Mouse (Mus musculus): ENCODE measurements around the gene L3mbtl4. TPM values are rescaled to one million over a fixed set of nuclear protein-coding genes. Genes with fewer than 3 reads are reported as not detected.

The L3mbtl4 gene
- polyA plus RNA-seq, 1 experiment from 2014 or later = 0.71 TPM

- no peak for ATAC-seq
- Histone ChIP-seq H3K27me3 (replicated peaks; ENCODE audit: control insufficient read depth, insufficient read depth, low read length) (no peaks in the 10 kb centered on the region), H3K4me2 (ENCODE audit: low read length) (no peak overlapping the region), H3K9me3 (replicated peaks; ENCODE audit: control insufficient read depth, low read length) (no peaks in the 10 kb centered on the region), H3K27ac (ENCODE audit: low read depth, low read length) (no peak overlapping the region), H3K4me1 (ENCODE audit: control insufficient read depth, insufficient read depth, low read length) (no peaks in the 10 kb centered on the region), H3K9ac (ENCODE audit: low read length) (no peak overlapping the region), H3K4me3 (ENCODE audit: low read depth, low read length) (no peak overlapping the region), H3K36me3 (ENCODE audit: control insufficient read depth, insufficient read depth, low read length) (no peaks in the 10 kb centered on the region)
- WGBS = 30% methylated on average over 8 of the region's 8 CpGs
- peak; percentile 34 for DNase-seq (ENCODE audit: low spot score)
Observed at GRCm38 (mm10) chr17:68285119-68285782, 11.7 kb downstream of the L3mbtl4 start.

DNA sequence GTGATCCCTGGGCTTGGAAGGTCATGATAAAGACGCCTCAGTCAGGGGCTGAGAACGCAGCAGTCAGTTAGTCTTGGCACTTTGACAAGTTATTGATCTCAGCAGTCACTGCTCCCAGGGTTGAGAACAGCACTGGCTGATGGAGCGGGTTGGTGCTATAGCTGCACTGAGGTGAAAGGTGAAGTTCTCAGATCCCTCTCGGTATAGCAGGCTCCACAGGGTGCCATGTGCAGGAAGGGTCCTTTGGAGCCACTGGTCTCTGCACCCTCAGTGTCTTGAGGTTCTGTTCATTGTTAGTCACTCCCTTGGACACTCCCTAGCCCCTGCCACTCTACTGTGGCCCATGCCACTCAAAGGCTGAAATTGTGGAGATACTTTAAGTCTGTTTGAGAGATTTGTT is 14.5 kb downstream of the L3mbtl4 start:
- no peak overlapping the region for H3K9ac ChIP-seq (ENCODE audit: low read length)
- H3K9me3 ChIP-seq (replicated peaks; ENCODE audit: control insufficient read depth, low read length) = no peaks in the 10 kb centered on the region
- no peak for ATAC-seq
- no peak overlapping the region for H3K4me3 ChIP-seq (ENCODE audit: low read depth, low read length)
- H3K36me3 ChIP-seq (ENCODE audit: control insufficient read depth, insufficient read depth, low read length) = no peaks in the 10 kb centered on the region
- H3K4me1 ChIP-seq (ENCODE audit: control insufficient read depth, insufficient read depth, low read length) = no peaks in the 10 kb centered on the region; the same call in 1 of the 2 replicates
- 94% methylated on average over 4 of the region's 4 CpGs for WGBS
- H3K27me3 ChIP-seq (replicated peaks; ENCODE audit: control insufficient read depth, insufficient read depth, low read length) = no peaks in the 10 kb centered on the region
- no peak overlapping the region for H3K4me2 ChIP-seq (ENCODE audit: low read length)
- H3K27ac ChIP-seq (ENCODE audit: low read depth, low read length) = no peak overlapping the region
- DNase-seq (ENCODE audit: low spot score) = no peak

- Histone ChIP-seq H3K27me3 (replicated peaks; ENCODE audit: control insufficient read depth, insufficient read depth, low read length) (no peaks in the 10 kb centered on the region), H3K4me2 (ENCODE audit: low read length) (no peak overlapping the region), H3K36me3 (ENCODE audit: control insufficient read depth, insufficient read depth, low read length) (no peaks in the 10 kb centered on the region), H3K9ac (ENCODE audit: low read length) (no peak overlapping the region), H3K27ac (ENCODE audit: low read depth, low read length) (no peak overlapping the region), H3K9me3 (replicated peaks; ENCODE audit: control insufficient read depth, low read length) (no peaks in the 10 kb centered on the region), H3K4me1 (ENCODE audit: control insufficient read depth, insufficient read depth, low read length) (no peaks in the 10 kb centered on the region; the same call in 1 of the 2 replicates), H3K4me3 (ENCODE audit: low read depth, low read length) (no peak overlapping the region)
- no peak for DNase-seq (ENCODE audit: low spot score)
- ATAC-seq = no peak
- 90% methylated on average over 8 of the region's 8 CpGs for WGBS
Observed at GRCm38 (mm10) chr17:68288699-68289098, 15.1 kb downstream of the L3mbtl4 start.

DNA sequence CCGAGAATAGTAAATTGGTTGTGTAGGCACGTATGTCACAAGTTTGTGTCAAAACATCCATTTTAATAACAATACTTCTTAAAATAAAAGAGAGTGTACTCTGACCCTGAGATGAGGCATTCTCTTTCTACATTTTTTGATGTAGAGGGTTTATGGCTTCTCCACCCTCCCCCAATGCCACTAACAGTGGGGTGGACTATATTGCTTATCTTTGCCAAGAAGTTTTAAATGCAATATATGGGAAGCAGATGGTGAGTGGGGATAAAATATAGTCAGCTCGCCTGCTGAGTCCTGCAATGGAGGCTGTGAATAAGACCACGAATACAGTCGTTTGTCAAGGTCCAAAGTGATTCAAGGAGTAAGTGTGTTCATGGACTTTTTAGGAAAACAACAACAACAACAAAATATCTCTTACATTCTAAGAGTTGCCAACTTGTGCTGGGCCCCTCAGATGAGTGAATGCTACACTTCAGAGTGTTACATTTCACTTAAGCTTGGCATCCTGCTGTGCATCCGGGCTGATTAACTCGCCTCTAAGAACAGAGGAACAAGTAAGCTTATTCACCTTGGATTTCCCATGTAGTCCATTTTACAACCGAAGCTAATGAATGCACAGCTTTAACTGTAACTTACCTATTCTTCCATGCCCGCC is 18.2 kb downstream of the L3mbtl4 start:
- H3K27me3 ChIP-seq (replicated peaks; ENCODE audit: control insufficient read depth, insufficient read depth, low read length) = no peaks in the 10 kb centered on the region
- H3K36me3 ChIP-seq (ENCODE audit: control insufficient read depth, insufficient read depth, low read length) = no peaks in the 10 kb centered on the region
- no peak overlapping the region for H3K4me2 ChIP-seq (ENCODE audit: low read length)
- H3K27ac ChIP-seq (ENCODE audit: low read depth, low read length) = no peak overlapping the region
- DNase-seq (ENCODE audit: low spot score) (no peak), ATAC-seq (no peak)
- H3K4me3 ChIP-seq (ENCODE audit: low read depth, low read length) = no peak overlapping the region
- H3K9ac ChIP-seq (ENCODE audit: low read length) = no peak overlapping the region
- no peaks in the 10 kb centered on the region for H3K9me3 ChIP-seq (replicated peaks; ENCODE audit: control insufficient read depth, low read length)
- 18% methylated on average over 9 of the region's 9 CpGs for WGBS
- no peaks in the 10 kb centered on the region; the same call in 1 of the 2 replicates for H3K4me1 ChIP-seq (ENCODE audit: control insufficient read depth, insufficient read depth, low read length)

DNA sequence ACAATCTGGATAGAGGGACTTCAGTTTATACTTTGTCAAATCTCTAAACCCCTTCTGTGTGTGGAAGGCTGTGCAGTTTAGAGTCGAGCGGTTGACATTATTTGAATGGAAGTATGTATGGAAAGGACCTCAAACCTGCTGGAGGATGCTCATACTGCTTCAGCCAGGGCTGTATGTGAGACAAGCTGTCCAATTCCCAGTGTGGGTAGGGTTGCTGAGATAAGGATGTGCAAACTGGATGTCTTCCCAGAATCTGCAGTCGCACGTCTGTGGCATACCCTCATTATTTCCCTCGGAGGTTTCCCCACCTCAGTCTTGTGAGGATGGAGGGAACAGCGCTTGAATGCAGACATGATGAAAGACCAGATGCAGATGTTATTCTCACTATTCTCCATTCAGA is 34.8 kb downstream of the L3mbtl4 start:
- Histone ChIP-seq H3K27me3 (replicated peaks; ENCODE audit: control insufficient read depth, insufficient read depth, low read length) (no peaks in the 10 kb centered on the region), H3K4me1 (ENCODE audit: control insufficient read depth, insufficient read depth, low read length) (no peaks in the 10 kb centered on the region), H3K9ac (ENCODE audit: low read length) (no peak overlapping the region), H3K27ac (ENCODE audit: low read depth, low read length) (no peak overlapping the region), H3K36me3 (ENCODE audit: control insufficient read depth, insufficient read depth, low read length) (no peaks in the 10 kb centered on the region), H3K4me2 (ENCODE audit: low read length) (no peak overlapping the region), H3K4me3 (ENCODE audit: low read depth, low read length) (no peak overlapping the region), H3K9me3 (replicated peaks; ENCODE audit: control insufficient read depth, low read length) (no peaks in the 10 kb centered on the region)
- DNase-seq (ENCODE audit: low spot score) (peak; percentile 29), ATAC-seq (no peak)
- 73% methylated on average over 6 of the region's 6 CpGs for WGBS

- Histone ChIP-seq H3K27me3 (replicated peaks; ENCODE audit: control insufficient read depth, insufficient read depth, low read length) (no peaks in the 10 kb centered on the region), H3K9me3 (replicated peaks; ENCODE audit: control insufficient read depth, low read length) (no peaks in the 10 kb centered on the region), H3K9ac (ENCODE audit: low read length) (no peak overlapping the region), H3K36me3 (ENCODE audit: control insufficient read depth, insufficient read depth, low read length) (no peaks in the 10 kb centered on the region), H3K4me1 (ENCODE audit: control insufficient read depth, insufficient read depth, low read length) (no peaks in the 10 kb centered on the region), H3K4me2 (ENCODE audit: low read length) (no peak overlapping the region), H3K4me3 (ENCODE audit: low read depth, low read length) (no peak overlapping the region), H3K27ac (ENCODE audit: low read depth, low read length) (no peak overlapping the region)
- DNase-seq (ENCODE audit: low spot score) (no peak), ATAC-seq (no peak)
- WGBS = 80% methylated on average over 5 of the region's 5 CpGs
Observed at GRCm38 (mm10) chr17:68312286-68312927, 38.8 kb downstream of the L3mbtl4 start.

GRCm38 (mm10) chr17:68320940-68321339 is 47.3 kb downstream of the L3mbtl4 start:
- H3K27ac ChIP-seq (ENCODE audit: low read depth, low read length) = no peak overlapping the region
- no peaks in the 10 kb centered on the region for H3K36me3 ChIP-seq (ENCODE audit: control insufficient read depth, insufficient read depth, low read length)
- no peak for ATAC-seq
- H3K9ac ChIP-seq (ENCODE audit: low read length) = no peak overlapping the region
- no peak overlapping the region for H3K4me2 ChIP-seq (ENCODE audit: low read length)
- no peaks in the 10 kb centered on the region for H3K9me3 ChIP-seq (replicated peaks; ENCODE audit: control insufficient read depth, low read length)
- WGBS = 93% methylated on average over 8 of the region's 8 CpGs
- no peak for DNase-seq (ENCODE audit: low spot score)
- no peaks in the 10 kb centered on the region for H3K4me1 ChIP-seq (ENCODE audit: control insufficient read depth, insufficient read depth, low read length)
- no peaks in the 10 kb centered on the region for H3K27me3 ChIP-seq (replicated peaks; ENCODE audit: control insufficient read depth, insufficient read depth, low read length)
- no peak overlapping the region for H3K4me3 ChIP-seq (ENCODE audit: low read depth, low read length)

DNA sequence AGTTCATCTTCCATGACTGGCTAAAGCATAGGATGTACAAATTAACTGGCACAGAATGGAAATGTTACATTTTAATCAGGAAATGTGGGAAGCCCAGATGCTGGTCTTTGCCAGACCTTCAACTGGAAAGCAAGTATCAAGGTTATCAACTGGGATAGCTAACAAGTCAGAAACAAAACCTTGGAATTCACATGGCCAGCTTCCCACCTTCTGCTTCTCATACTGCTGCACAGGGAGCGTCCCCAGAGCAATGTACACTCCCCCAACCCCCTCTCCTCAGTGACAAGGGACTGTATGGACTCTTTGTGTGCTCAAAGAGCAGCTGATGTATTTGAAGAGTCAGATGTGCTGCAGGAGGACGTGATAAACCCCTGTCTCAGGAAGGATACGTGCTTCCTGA is 49.0 kb downstream of the L3mbtl4 start:
- DNase-seq (ENCODE audit: low spot score) (no peak), ATAC-seq (no peak)
- Histone ChIP-seq H3K27me3 (replicated peaks; ENCODE audit: control insufficient read depth, insufficient read depth, low read length) (no peaks in the 10 kb centered on the region), H3K4me3 (ENCODE audit: low read depth, low read length) (no peak overlapping the region), H3K27ac (ENCODE audit: low read depth, low read length) (no peak overlapping the region), H3K9me3 (replicated peaks; ENCODE audit: control insufficient read depth, low read length) (no peaks in the 10 kb centered on the region), H3K36me3 (ENCODE audit: control insufficient read depth, insufficient read depth, low read length) (no peaks in the 10 kb centered on the region), H3K9ac (ENCODE audit: low read length) (no peak overlapping the region), H3K4me2 (ENCODE audit: low read length) (no peak overlapping the region), H3K4me1 (ENCODE audit: control insufficient read depth, insufficient read depth, low read length) (no peaks in the 10 kb centered on the region)
- 69% methylated on average over 3 of the region's 3 CpGs for WGBS

GRCm38 (mm10) chr17:68332225-68332624 is 58.6 kb downstream of the L3mbtl4 start:
- H3K4me2 ChIP-seq (ENCODE audit: low read length) = no peak overlapping the region
- no peaks in the 10 kb centered on the region for H3K36me3 ChIP-seq (ENCODE audit: control insufficient read depth, insufficient read depth, low read length)
- DNase-seq (ENCODE audit: low spot score) = no peak
- no peak overlapping the region for H3K27ac ChIP-seq (ENCODE audit: low read depth, low read length)
- H3K4me1 ChIP-seq (ENCODE audit: control insufficient read depth, insufficient read depth, low read length) = no peaks in the 10 kb centered on the region
- WGBS = 84% methylated on average over 5 of the region's 5 CpGs
- no peaks in the 10 kb centered on the region for H3K27me3 ChIP-seq (replicated peaks; ENCODE audit: control insufficient read depth, insufficient read depth, low read length)
- no peaks in the 10 kb centered on the region for H3K9me3 ChIP-seq (replicated peaks; ENCODE audit: control insufficient read depth, low read length)
- H3K4me3 ChIP-seq (ENCODE audit: low read depth, low read length) = no peak overlapping the region
- no peak overlapping the region for H3K9ac ChIP-seq (ENCODE audit: low read length)
- ATAC-seq = no peak
